Mouse (Mus musculus) right cerebral cortex, postnatal 14 days (tissue): ENCODE measurements at regions not wholly inside any gene's neighbourhood (a gene's known extent, or its start where the extent isn't known, plus 50 kb on each side); places are given as distances from the start of the nearest gene placed in this dataset.

Source experiments
- DNase-seq: peaks from one replicate; pipeline ENCODE4 v3.0.0; 2022

GRCm38 (mm10) chr3:155994044-155994443, 567.5 kb upstream of the Negr1 start:
- no peak for DNase-seq

- no peak for DNase-seq
Observed at GRCm38 (mm10) chr3:156017676-156018230, 543.8 kb upstream of the Negr1 start.

GRCm38 (mm10) chr3:156028602-156029188, 532.9 kb upstream of the Negr1 start:
- no peak for DNase-seq

- DNase-seq, result no peak
Observed at GRCm38 (mm10) chr3:156070257-156070656, 491.3 kb upstream of the Negr1 start.

GRCm38 (mm10) chr3:156082268-156082667, 479.3 kb upstream of the Negr1 start:
- DNase-seq, result no peak

GRCm38 (mm10) chr3:156093689-156094088, 467.9 kb upstream of the Negr1 start:
- DNase-seq, result no peak

GRCm38 (mm10) chr3:156094990-156095389, 466.6 kb upstream of the Negr1 start:
- no peak for DNase-seq

GRCm38 (mm10) chr3:156105788-156106187, 455.8 kb upstream of the Negr1 start:
- DNase-seq, result no peak

- DNase-seq, result no peak
Observed at GRCm38 (mm10) chr3:156120341-156120740, 441.3 kb upstream of the Negr1 start.

GRCm38 (mm10) chr3:156131598-156131997, 430.0 kb upstream of the Negr1 start:
- DNase-seq, result no peak

- no peak for DNase-seq
Observed at GRCm38 (mm10) chr3:156141355-156141754, 420.2 kb upstream of the Negr1 start.

- DNase-seq, result no peak
Observed at GRCm38 (mm10) chr3:156149322-156149721, 412.3 kb upstream of the Negr1 start.

GRCm38 (mm10) chr3:156170076-156170475, 391.5 kb upstream of the Negr1 start:
- no peak for DNase-seq

GRCm38 (mm10) chr3:156198688-156199087, 362.9 kb upstream of the Negr1 start:
- DNase-seq, result no peak

- DNase-seq, result no peak
Observed at GRCm38 (mm10) chr3:156199749-156200467, 361.7 kb upstream of the Negr1 start.

GRCm38 (mm10) chr3:156205246-156205645, 356.3 kb upstream of the Negr1 start:
- DNase-seq, result no peak

- no peak for DNase-seq
Observed at GRCm38 (mm10) chr3:156208420-156208819, 353.2 kb upstream of the Negr1 start.

GRCm38 (mm10) chr3:156210827-156211226, 350.8 kb upstream of the Negr1 start:
- DNase-seq, result no peak

GRCm38 (mm10) chr3:156214823-156215222, 346.8 kb upstream of the Negr1 start:
- no peak for DNase-seq

GRCm38 (mm10) chr3:156232111-156232510, 329.5 kb upstream of the Negr1 start:
- no peak for DNase-seq

GRCm38 (mm10) chr3:156235955-156236354, 325.6 kb upstream of the Negr1 start:
- no peak for DNase-seq

- DNase-seq, result no peak
Observed at GRCm38 (mm10) chr3:156252256-156252861, 309.2 kb upstream of the Negr1 start.

- DNase-seq, result no peak
Observed at GRCm38 (mm10) chr3:156253172-156253934, 308.2 kb upstream of the Negr1 start.
